Mouse (Mus musculus) thymus, adult 2 months (tissue): Measurements from ENCODE around the gene Prr14. TPM values are rescaled to one million over a fixed set of nuclear protein-coding genes. Genes with fewer than 3 reads are reported as not detected.
"Not testable (repeated sequence)": the region's sequence is repeated elsewhere in the genome, so short reads cannot be mapped to it uniquely, and the experiment has no call there.

Experiments
- DNase-seq: peaks from one replicate; pipeline ENCODE4 v3.0.0; 2021
- H3K27ac ChIP-seq: fragments of 200-500 bp; 2 replicates; pipeline ENCODE4 v1.5.1; 2012; ENCODE audit warnings: low read length, control low read depth; ENCODE audit not compliant: control insufficient read depth, insufficient read depth
- H3K27me3 ChIP-seq: fragments of 200-500 bp; 2 replicates; pipeline ENCODE4 v1.6.1; 2012; ENCODE audit warnings: mild to moderate bottlenecking, low read length, moderate library complexity, mixed read lengths; ENCODE audit not compliant: control insufficient read depth, insufficient read depth
- H3K36me3 ChIP-seq: fragments of 200-500 bp; 2 replicates; pipeline ENCODE4 v1.6.1; 2012; ENCODE audit warnings: mild to moderate bottlenecking, low read length, moderate library complexity; ENCODE audit not compliant: control insufficient read depth, insufficient read depth
- H3K4me1 ChIP-seq: fragments of 200-500 bp; replicated peaks from 2 replicates; pipeline ENCODE4 v1.6.1; 2012; ENCODE audit warnings: low read length; ENCODE audit not compliant: control insufficient read depth, insufficient read depth
- H3K4me3 ChIP-seq: fragments of 200-500 bp; 2 replicates; pipeline ENCODE4 v1.5.1; 2012; ENCODE audit warnings: mild to moderate bottlenecking, low read length, control low read depth, moderate library complexity; ENCODE audit not compliant: control insufficient read depth, insufficient read depth
- CTCF ChIP-seq: fragments of 200-500 bp; IDR thresholded peaks from 2 replicates; pipeline ENCODE4 v1.5.1; 2012; ENCODE audit warnings: mild to moderate bottlenecking, control low read depth, low read length, moderate library complexity, borderline replicate concordance; ENCODE audit not compliant: control insufficient read depth, poor library complexity, insufficient read depth; ENCODE audit errors: extremely low read depth
- POLR2A ChIP-seq: fragments of 200-500 bp; IDR thresholded peaks from 2 replicates; pipeline ENCODE4 v1.6.1; 2012; ENCODE audit warnings: mild to moderate bottlenecking, low read length, control low read depth, moderate library complexity; ENCODE audit not compliant: control insufficient read depth, poor library complexity, insufficient read depth; ENCODE audit errors: extremely low read depth
- WGBS: fragments of 180-500 bp; shearing (Covaris S2); methylation state at CpG from one replicate; pipeline ENCODE4 v1.1.7; 2018; 5-methylcytosine and 5-hydroxymethylcytosine counted together
- polyA plus RNA-seq: library from polyadenylated mRNA; depleted of rRNA; stranded (reverse); fragments of >200 nt; gene quantifications from 2 replicates; pipeline ENCODE4 v1.2.3, GENCODE M21; 2012

The Prr14 gene
- polyA plus RNA-seq, 1 experiment: 212 TPM

GRCm38 (mm10) chr7:127508291-127508690 is 48.9 kb downstream of the Prr14 start:
- DNase-seq: no peak
- Histone ChIP-seq H3K36me3 (no peaks in the 10 kb centered on the region), H3K4me1 (no peaks in the 10 kb centered on the region), H3K27me3 (no peaks in the 10 kb centered on the region), H3K4me3 (no peak overlapping the region), H3K27ac (no peak overlapping the region)
- 98% methylated on average over 3 of the region's 3 CpGs for WGBS
- TF ChIP-seq POLR2A (no peak), CTCF (no peak)

GRCm38 (mm10) chr7:127509830-127510229 is 50.4 kb downstream of the Prr14 start:
- 89% methylated on average over 4 of the region's 4 CpGs for WGBS
- H3K36me3 ChIP-seq, H3K27me3 ChIP-seq, H3K27ac ChIP-seq, H3K4me1 ChIP-seq, H3K4me3 ChIP-seq, DNase-seq: not testable (repeated sequence)

GRCm38 (mm10) chr7:127511241-127511640 is 51.8 kb downstream of the Prr14 start:
- H3K4me3 ChIP-seq: no peak overlapping the region
- peaks cover 6% of the 10 kb centered on the region for H3K36me3 ChIP-seq
- TF ChIP-seq CTCF (no peak), POLR2A (no peak)

GRCm38 (mm10) chr7:127511808-127512230 is 52.4 kb downstream of the Prr14 start, which contains the start of gene Srcap:
TSS of gene Srcap (plus strand) at chr7:127511983.
- H3K27me3 ChIP-seq: no peaks in the 10 kb centered on the region
- H3K36me3 ChIP-seq: peaks cover 11% of the 10 kb centered on the region
- H3K4me1 ChIP-seq: no peaks in the 10 kb centered on the region
- H3K27ac ChIP-seq: peak within 1 kb of the TSS; percentile 78
- H3K4me3 ChIP-seq: peak within 1 kb of the TSS; percentile 76
- peak; percentile 95 for DNase-seq
- under 1% methylated on average over 37 of the region's 37 CpGs for WGBS
- TF ChIP-seq CTCF (peak; percentile 47; the same call in 1 of the 2 replicates), POLR2A (peak; percentile 92)

More at GRCm38 (mm10) chr7:127511241-127511640, 51.8 kb downstream of the Prr14 start:
- no peak for DNase-seq
- Histone ChIP-seq H3K27ac (no peak overlapping the region), H3K27me3 (no peaks in the 10 kb centered on the region), H3K4me1 (no peaks in the 10 kb centered on the region)
- 54% methylated on average over 8 of the region's 8 CpGs for WGBS

- DNase-seq: peak; percentile 95
- no peaks in the 10 kb centered on the region for H3K27me3 ChIP-seq
- peak; percentile 17; the same call in 1 of the 2 replicates for TF ChIP-seq CTCF
- no peak; the same call in 1 of the 2 replicates for TF ChIP-seq POLR2A
- peak overlapping the region; percentile 78 for H3K27ac ChIP-seq
- H3K36me3 ChIP-seq: peaks cover 16% of the 10 kb centered on the region
- peak overlapping the region; percentile 76 for H3K4me3 ChIP-seq
- WGBS: under 1% methylated on average over 87 of the region's 93 CpGs
- H3K4me1 ChIP-seq: no peaks in the 10 kb centered on the region
These were observed 53.0 kb downstream of the Prr14 start for GRCm38 (mm10) chr7:127512231-127513015.

- Histone ChIP-seq H3K36me3 (peaks cover 22% of the 10 kb centered on the region), H3K27ac (no peak overlapping the region), H3K4me3 (peak overlapping the region; percentile 76), H3K27me3 (no peaks in the 10 kb centered on the region), H3K4me1 (no peaks in the 10 kb centered on the region)
- WGBS: 7% methylated on average over 8 of the region's 8 CpGs
- DNase-seq: peak; percentile 26
- TF ChIP-seq POLR2A (no peak), CTCF (no peak)
These were observed 53.6 kb downstream of the Prr14 start for GRCm38 (mm10) chr7:127513016-127513390.
